Mouse (Mus musculus): ENCODE measurements around the gene Atp9a. TPM values are rescaled to one million over a fixed set of nuclear protein-coding genes. Genes with fewer than 3 reads are reported as not detected.
A peak's percentile ranks its signal among the peaks of the same experiment; 100 is the strongest.

Gene Atp9a
- total RNA-seq, 1 experiment = 41.5 TPM

DNA sequence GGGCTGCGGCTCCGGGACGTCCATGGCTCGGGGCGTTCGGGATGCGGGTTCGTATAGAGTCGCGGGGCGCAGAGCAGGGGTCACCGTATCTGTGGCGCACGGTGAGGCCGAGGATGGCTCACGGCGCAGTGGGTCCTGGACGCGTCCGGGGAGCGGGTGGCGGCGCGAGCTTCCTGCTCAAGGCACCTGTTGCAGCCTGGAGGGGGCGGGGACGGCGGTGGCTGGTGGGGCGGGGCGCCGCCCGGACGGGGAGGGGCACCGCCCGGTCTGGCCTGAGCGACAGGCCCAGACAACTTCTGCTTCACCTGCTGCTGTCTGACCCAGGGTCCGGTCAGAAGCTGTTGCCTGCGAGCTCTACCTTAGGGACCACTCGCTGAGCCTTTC is 152.0 kb downstream of the Atp9a start:
- in situ Hi-C loops (cut with MboI; ENCODE audit: low sequenced_read_pairs in 2 of 2, unreplicated experiment in 2 of 2) = no loop called here
- Histone ChIP-seq H3K36me3 (ENCODE audit: control insufficient read depth, insufficient read depth, low read length, poor library complexity, severe bottlenecking) (no peaks in the 10 kb centered on the region), H3K27ac (ENCODE audit: insufficient read depth, low read depth, low read length, poor library complexity, severe bottlenecking) (0 out of 2 replicates have a peak overlapping the region, but pooled peaks have one; percentile 16), H3K4me1 (ENCODE audit: control insufficient read depth in 2 of 2, insufficient read depth in 2 of 2, low read length in 2 of 2, poor library complexity in 1 of 2) (peaks cover 5 to 18% of the 10 kb centered on the region in 2 experiments), H3K9ac (ENCODE audit: insufficient read depth, low read depth, low read length, poor library complexity, severe bottlenecking) (peak overlapping the region; percentile 77), H3K9me3 (ENCODE audit: control insufficient read depth, insufficient read depth, low read depth, low read length) (no peaks in the 10 kb centered on the region), H3K4me3 (ENCODE audit: insufficient read depth in 1 of 2, low read depth in 1 of 2, low read length in 2 of 2, poor library complexity in 1 of 2, severe bottlenecking in 1 of 2) (peak overlapping the region; percentile 84 to 89)
- no peak for DNase-seq (ENCODE audit: low read depth, low spot score)
- TF ChIP-seq ZNF384 (IDR thresholded peaks at IDR 0.05; ENCODE audit: low read depth, low read length) = no peak
- no peak for TF ChIP-seq CHD2 (IDR thresholded peaks at IDR 0.05; ENCODE audit: low read depth, low read length)
- no peak for TF ChIP-seq MAFK (IDR thresholded peaks at IDR 0.05; ENCODE audit: insufficient read depth, low read depth, low read length)
- no peak for TF ChIP-seq ZC3H11A (IDR thresholded peaks at IDR 0.05; ENCODE audit: borderline replicate concordance, low read depth, low read length)
- TF ChIP-seq HCFC1 (IDR thresholded peaks at IDR 0.05; ENCODE audit: borderline replicate concordance, insufficient read depth, low read length) = no peak

GRCm38 (mm10) chr2:168589368-168590167 is 152.6 kb downstream of the Atp9a start:
- no peak overlapping the region for H3K27ac ChIP-seq (ENCODE audit: insufficient read depth, low read depth, low read length, poor library complexity, severe bottlenecking)
- in situ Hi-C loops (cut with MboI; ENCODE audit: low sequenced_read_pairs in 2 of 2, unreplicated experiment in 2 of 2) = no loop called here

GRCm38 (mm10) chr2:168588591-168589367 is 153.4 kb downstream of the Atp9a start:
- in situ Hi-C loops (cut with MboI; ENCODE audit: low sequenced_read_pairs in 2 of 2, unreplicated experiment in 2 of 2) = no loop called here
- no peak for TF ChIP-seq ZNF384 (IDR thresholded peaks at IDR 0.05; ENCODE audit: low read depth, low read length)
- TF ChIP-seq HCFC1 (IDR thresholded peaks at IDR 0.05; ENCODE audit: borderline replicate concordance, insufficient read depth, low read length) = no peak
- no peak for TF ChIP-seq CHD2 (IDR thresholded peaks at IDR 0.05; ENCODE audit: low read depth, low read length)
- no peak for TF ChIP-seq MAFK (IDR thresholded peaks at IDR 0.05; ENCODE audit: insufficient read depth, low read depth, low read length)
- no peak for TF ChIP-seq ZC3H11A (IDR thresholded peaks at IDR 0.05; ENCODE audit: borderline replicate concordance, low read depth, low read length)
- DNase-seq (ENCODE audit: low read depth, low spot score) = no peak
- no peaks in the 10 kb centered on the region for H3K9me3 ChIP-seq (ENCODE audit: control insufficient read depth, insufficient read depth, low read depth, low read length)
- H3K4me3 ChIP-seq (ENCODE audit: insufficient read depth in 1 of 2, low read depth in 1 of 2, low read length in 2 of 2, poor library complexity in 1 of 2, severe bottlenecking in 1 of 2) = no peak overlapping the region
- H3K36me3 ChIP-seq (ENCODE audit: control insufficient read depth, insufficient read depth, low read length, poor library complexity, severe bottlenecking) = no peaks in the 10 kb centered on the region
- H3K9ac ChIP-seq (ENCODE audit: insufficient read depth, low read depth, low read length, poor library complexity, severe bottlenecking) = no peak overlapping the region
- H3K27ac ChIP-seq (ENCODE audit: insufficient read depth, low read depth, low read length, poor library complexity, severe bottlenecking) = no peak overlapping the region
- peaks cover 5 to 20% of the 10 kb centered on the region in 2 experiments for H3K4me1 ChIP-seq (ENCODE audit: control insufficient read depth in 2 of 2, insufficient read depth in 2 of 2, low read length in 2 of 2, poor library complexity in 1 of 2)

More at GRCm38 (mm10) chr2:168589368-168590167, 152.6 kb downstream of the Atp9a start:
- Histone ChIP-seq H3K36me3 (ENCODE audit: control insufficient read depth, insufficient read depth, low read length, poor library complexity, severe bottlenecking) (no peaks in the 10 kb centered on the region), H3K4me1 (ENCODE audit: control insufficient read depth in 2 of 2, insufficient read depth in 2 of 2, low read length in 2 of 2, poor library complexity in 1 of 2) (peaks cover 5 to 18% of the 10 kb centered on the region in 2 experiments), H3K4me3 (ENCODE audit: insufficient read depth in 1 of 2, low read depth in 1 of 2, low read length in 2 of 2, poor library complexity in 1 of 2, severe bottlenecking in 1 of 2) (peak overlapping the region; percentile 84 to 89), H3K9ac (ENCODE audit: insufficient read depth, low read depth, low read length, poor library complexity, severe bottlenecking) (peak overlapping the region; percentile 77), H3K9me3 (ENCODE audit: control insufficient read depth, insufficient read depth, low read depth, low read length) (no peaks in the 10 kb centered on the region)
- DNase-seq (ENCODE audit: low read depth, low spot score) = no peak
- TF ChIP-seq ZC3H11A (IDR thresholded peaks at IDR 0.05; ENCODE audit: borderline replicate concordance, low read depth, low read length) (no peak), ZNF384 (IDR thresholded peaks at IDR 0.05; ENCODE audit: low read depth, low read length) (no peak), CHD2 (IDR thresholded peaks at IDR 0.05; ENCODE audit: low read depth, low read length) (no peak), MAFK (IDR thresholded peaks at IDR 0.05; ENCODE audit: insufficient read depth, low read depth, low read length) (no peak)

GRCm38 (mm10) chr2:168587159-168587558 is 155.1 kb downstream of the Atp9a start:
- peaks cover 5 to 31% of the 10 kb centered on the region in 2 experiments for H3K4me1 ChIP-seq (ENCODE audit: control insufficient read depth in 2 of 2, insufficient read depth in 2 of 2, low read length in 2 of 2, poor library complexity in 1 of 2)
- no peaks in the 10 kb centered on the region for H3K9me3 ChIP-seq (ENCODE audit: control insufficient read depth, insufficient read depth, low read depth, low read length)
- 0 out of 2 replicates have a peak overlapping the region, but pooled peaks have one; percentile 15 for H3K9ac ChIP-seq (ENCODE audit: insufficient read depth, low read depth, low read length, poor library complexity, severe bottlenecking)
- no peak overlapping the region for H3K27ac ChIP-seq (ENCODE audit: insufficient read depth, low read depth, low read length, poor library complexity, severe bottlenecking)
- DNase-seq (ENCODE audit: low read depth, low spot score) = no peak
- no peak for TF ChIP-seq MAFK (IDR thresholded peaks at IDR 0.05; ENCODE audit: insufficient read depth, low read depth, low read length)
- no peak for TF ChIP-seq CHD2 (IDR thresholded peaks at IDR 0.05; ENCODE audit: low read depth, low read length)
- no peak for TF ChIP-seq HCFC1 (IDR thresholded peaks at IDR 0.05; ENCODE audit: borderline replicate concordance, insufficient read depth, low read length)
- TF ChIP-seq ZNF384 (IDR thresholded peaks at IDR 0.05; ENCODE audit: low read depth, low read length) = no peak
- TF ChIP-seq ZC3H11A (IDR thresholded peaks at IDR 0.05; ENCODE audit: borderline replicate concordance, low read depth, low read length) = no peak
- in situ Hi-C loops (cut with MboI; ENCODE audit: low sequenced_read_pairs in 2 of 2, unreplicated experiment in 2 of 2) = no loop called here
- no peaks in the 10 kb centered on the region for H3K36me3 ChIP-seq (ENCODE audit: control insufficient read depth, insufficient read depth, low read length, poor library complexity, severe bottlenecking)
- H3K4me3 ChIP-seq (ENCODE audit: insufficient read depth in 1 of 2, low read depth in 1 of 2, low read length in 2 of 2, poor library complexity in 1 of 2, severe bottlenecking in 1 of 2) = no peak overlapping the region
